Mouse (Mus musculus) lung, postnatal 14 days (tissue): ENCODE data around the gene Ndc80.
A peak's percentile ranks its signal among the peaks of the same experiment; 100 is the strongest.
"Not testable (repeated sequence)": the region's sequence is repeated elsewhere in the genome, so short reads cannot be mapped to it uniquely, and the experiment has no call there.

Experiments used
- DNase-seq: peaks from one replicate; pipeline ENCODE4 v3.0.0; 2021

Ndc80 gene

DNA sequence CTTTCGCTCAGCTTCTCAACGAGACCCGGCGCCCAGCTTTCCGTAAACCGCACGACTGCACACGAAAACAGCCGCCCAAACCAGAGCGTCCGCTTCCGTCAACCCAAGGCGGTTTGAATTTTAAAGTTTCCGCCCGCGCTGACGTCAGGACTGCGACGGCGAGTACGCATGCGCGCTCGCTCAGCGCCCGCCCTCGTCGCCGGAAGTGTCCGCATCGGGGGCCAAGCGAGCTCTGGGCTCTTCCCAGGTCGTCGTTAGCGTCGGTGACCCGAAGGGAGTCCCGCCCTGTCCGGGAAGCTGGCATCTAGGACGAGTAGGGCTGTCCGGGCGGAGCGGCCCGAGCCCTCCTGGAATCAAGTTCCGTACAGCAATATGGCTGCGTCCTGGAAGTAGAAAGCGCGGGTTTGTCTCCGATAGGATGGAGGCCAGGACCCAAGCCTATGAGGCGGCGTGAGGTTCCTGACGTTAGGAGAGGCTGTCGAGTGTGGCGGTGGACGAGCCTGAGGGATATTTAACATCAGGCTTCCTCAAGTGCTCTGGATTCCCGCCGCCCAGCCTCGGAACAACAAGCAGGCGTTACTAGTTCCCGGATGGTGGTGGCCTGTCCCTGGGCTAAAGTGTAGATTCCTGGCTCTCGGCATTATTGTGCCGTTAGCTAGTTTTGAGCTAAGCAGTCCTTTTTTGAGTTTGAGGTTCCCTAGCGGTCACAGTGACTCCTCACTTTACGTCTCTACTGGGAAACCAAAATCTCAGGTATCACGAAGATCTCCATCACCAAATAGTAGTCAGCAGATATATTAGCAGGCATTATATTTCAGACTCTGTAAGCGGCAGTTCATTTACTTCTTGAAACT is at the start of gene Ndc80:
TSS of gene Ndc80 (minus strand) at position 147 of the 854 bp plus-strand sequence.
- peak; percentile 92 for DNase-seq

DNA sequence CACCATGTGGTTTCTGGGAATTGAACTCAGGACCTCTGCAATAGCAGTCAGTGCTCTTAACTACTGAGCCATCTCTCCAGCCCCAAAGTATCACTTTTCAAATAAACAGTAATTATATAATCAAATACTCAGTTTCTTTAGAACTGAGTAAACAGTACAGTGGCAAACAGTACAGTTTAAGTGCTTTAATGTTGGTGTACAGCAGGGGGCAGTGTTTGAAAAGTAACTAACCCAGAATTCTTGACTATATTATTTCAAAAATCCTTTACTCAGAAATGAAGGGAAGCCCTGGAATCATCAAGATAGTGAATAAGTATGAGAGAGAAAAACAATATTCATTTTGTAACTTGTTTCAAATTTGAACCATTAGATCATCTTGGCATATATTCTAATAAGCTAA is 35.0 kb upstream of the Ndc80 start:
- peak; percentile 63 for DNase-seq

DNA sequence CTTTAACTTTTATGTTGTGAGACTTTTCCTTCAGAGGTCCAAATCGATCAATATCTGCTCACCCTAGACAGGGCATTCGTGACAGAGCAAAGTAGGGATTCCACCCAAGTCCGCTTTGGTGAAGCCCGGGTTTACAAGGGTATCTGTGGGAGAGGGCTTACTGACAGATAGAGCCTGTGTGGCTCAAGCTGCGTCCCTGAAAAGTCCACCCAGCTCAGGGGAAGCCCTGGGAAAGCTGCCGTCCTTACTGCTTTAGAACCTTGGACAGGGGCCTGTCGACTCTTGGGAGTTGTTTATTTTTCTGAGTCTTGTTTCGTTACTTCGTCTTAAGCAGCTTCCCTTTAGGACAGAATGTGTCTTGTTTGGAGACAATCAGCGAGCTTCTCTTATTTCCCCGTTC is 26.2 kb upstream of the Ndc80 start:
- DNase-seq: no peak

DNA sequence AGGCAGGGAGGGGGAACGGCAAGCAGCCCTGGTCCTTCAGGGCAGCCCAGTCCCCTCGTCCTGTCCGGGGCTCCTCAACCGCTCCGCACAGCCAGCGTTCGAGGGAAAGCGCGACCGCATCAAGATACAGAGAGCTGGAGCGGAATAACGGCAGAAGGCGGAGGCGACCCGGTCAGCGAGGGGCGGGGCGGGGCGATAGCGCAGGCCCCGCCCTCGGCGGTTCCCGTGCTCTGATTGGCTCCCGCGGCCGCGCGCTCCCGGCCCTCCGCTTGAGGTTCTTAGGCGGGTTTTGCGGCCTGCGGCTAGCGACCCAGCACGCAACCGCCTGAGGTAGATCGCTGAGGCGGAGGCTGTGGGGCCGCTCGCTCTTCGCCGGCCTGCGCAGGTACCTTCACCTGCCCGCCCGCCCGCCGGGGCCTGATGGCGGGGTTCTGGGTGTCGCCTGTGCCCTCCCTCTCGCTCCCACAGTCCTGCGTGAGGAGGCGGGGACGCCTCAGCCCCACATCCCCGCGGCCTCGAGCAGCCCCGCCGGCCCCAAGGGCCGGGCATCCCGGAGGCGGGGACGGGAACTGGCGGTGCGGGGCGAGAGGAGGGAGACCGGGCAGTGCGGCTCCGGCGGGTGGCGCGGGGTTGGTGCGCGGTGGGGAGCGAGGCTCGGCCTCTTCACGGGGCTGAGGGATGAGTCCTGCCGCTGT is 25.2 kb upstream of the Ndc80 start, which contains the start of gene Spdya:
TSS of gene Spdya (plus strand) at position 305 of the 695 bp plus-strand sequence.
- peak; percentile 85 for DNase-seq

DNA sequence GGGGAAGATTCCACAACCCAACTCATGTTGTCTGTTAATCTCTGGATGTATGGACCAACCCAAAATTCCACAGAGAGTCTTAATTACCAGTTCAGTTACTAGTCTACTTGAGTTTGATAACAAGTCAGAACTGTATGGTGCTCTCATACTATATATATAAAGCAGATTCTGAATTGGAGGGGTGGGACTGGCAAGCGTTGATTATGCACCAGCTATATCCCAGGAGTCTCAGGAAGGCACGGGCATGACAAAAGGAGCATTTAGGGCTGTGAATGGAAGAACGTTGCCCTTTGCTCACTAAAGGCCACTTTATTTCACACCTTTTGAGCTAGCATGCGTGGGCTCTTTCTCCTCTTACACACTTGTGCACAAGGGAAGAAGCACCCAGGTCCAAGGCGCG is 24.7 kb upstream of the Ndc80 start:
- DNase-seq: no peak

DNA sequence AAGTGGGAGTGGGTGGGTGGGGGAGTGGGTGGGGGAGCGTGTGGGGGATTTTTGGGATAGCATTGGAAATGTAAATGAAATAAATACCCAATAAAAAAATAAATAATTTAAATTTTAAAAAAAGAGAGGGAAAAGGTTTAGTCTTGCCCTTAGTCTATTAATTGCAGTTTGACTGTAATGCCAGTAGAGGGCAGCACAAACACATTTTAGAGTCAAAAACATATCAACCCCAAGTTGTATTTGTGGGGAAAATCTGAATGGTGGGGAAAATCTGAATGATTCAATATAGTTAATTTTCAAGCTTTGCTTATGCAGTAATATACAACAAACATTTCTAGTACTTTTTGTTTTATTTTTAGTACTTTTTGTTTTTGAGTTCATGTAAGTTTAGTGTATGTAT is 21.9 kb upstream of the Ndc80 start:
- peak; percentile 16 for DNase-seq

DNA sequence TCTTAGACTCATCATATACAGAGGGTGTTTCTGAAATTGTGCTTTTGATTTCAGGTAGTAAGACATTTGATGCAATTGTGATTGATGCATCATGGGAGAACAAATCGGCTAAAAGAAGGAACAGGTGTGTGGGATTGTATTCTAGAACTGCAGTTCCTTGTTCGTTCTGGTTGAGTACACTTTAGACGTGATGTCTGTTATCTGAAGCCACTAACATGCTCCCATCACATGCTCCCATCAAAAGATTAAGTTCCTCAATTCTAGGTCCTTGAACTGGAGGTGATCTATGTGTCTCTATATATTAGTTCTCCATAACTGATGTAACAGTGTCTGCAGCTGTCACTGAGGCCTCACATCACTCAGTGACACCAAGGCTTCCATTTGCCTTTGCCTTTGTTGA is 10.5 kb upstream of the Ndc80 start:
- DNase-seq: no peak

DNA sequence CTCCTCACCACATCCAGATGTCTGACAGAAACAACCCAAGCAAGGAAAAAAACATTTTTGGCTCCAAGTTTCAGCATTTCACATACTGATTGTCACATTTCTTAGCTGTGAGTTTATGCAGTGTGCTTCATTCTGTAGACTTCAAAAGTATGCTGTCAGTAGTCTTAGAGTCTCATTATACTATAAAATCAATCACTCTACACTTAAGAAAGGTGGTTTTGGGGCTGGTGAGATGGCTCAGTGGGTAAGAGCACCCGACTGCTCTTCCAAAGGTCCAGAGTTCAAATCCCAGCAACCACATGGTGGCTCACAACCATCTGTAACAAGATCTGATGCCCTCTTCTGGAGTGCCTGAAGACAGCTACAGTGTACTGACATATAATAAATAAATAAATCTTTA is 8.9 kb upstream of the Ndc80 start:
- not testable (repeated sequence) for DNase-seq

DNA sequence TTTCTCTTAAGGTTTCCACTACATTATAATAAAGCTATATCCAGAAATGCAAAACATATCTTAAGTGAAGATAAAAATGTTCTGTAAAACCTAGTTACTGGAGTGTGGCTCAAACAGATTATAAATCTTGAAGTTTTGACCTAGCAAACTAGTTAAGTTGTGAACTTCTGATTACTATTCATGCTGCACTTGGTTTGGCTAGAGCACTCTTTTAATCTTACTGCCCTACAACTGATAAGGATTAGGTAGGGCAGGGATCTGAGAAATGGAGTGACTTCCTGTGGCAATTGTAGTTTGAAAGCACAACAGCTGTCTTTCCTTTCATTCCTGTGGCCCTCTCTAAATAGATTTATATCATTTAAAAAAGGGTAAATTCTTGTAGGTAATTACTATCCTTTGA is 1.4 kb upstream of the Ndc80 start:
- DNase-seq: no peak

DNA sequence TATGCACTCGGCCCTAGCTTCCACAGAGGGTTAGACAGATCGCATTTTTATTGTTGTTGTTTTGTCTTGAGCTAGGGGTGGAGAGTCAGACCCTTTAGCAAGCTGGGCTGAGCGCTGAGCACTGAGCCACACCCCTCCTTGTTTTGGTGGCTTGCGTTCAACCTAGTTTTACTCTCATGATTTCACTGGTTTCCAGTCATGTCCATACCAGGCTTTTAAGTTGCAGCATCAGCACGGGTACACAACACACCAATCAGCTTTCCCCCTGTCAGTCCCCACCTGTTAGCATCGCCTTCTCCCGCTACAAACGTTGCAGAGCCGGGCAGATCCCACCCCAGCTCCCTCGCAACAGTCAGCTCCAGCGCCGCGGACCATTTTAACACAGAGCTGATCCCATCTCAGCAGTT is 352 bp downstream of the Ndc80 start:
- DNase-seq: no peak

DNA sequence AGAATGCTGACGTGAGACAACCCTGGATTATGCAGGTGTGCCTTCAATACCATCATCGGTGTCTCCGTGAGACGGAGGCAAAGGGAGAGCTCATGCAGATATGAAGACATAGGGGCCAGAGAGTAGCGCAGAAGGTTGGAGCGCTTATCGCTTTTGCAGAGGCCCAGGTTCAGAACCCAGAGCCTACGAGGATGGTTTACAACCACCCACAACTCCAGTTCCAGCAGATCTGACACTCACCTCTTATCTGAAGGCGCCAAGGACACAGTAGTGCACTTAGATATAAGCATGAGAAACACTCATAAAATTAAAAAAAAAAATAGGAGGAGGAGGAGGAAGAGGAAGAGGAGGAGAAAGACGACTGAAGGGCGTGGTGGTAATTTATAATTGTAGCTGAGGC is 16.4 kb downstream of the Ndc80 start:
- DNase-seq: no peak

DNA sequence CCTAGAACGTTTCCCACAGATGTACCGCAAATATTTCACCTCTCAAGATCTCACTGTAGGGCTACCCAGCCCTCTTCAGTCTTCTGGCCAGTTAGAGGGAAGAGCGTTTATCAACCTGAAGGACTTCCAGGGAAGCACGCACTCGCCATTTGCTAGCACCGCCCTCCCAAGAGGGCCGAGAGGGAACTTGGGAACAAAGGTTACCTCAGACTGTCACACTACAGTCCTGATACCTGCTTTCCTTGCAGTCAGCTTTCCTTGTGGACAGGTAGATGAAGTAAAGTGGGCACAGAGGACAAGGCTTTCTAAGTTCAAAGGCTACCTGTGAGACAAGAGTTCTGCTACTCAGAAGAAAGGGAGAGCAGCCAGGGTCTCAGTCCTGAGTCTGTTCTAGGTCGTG is 19.8 kb downstream of the Ndc80 start:
- DNase-seq: no peak

DNA sequence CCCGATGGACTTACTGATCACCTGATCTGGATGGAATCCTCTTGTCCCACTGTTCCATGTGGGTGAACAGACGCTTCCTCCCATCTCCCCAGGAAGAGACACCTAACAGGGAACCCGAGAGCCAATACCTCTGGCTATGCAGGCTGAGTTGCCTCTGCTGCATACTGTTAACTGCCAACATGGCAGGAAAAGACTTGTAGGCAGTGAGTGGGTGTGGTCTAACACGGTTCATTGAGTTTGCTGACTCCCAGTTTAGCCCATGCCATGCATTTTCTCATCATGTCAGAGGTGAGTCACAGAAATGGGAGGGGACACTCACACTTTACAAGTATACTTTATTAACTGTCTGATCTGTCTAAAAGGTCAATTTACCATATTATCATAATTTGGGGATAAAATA is 30.9 kb downstream of the Ndc80 start:
- no peak for DNase-seq

DNA sequence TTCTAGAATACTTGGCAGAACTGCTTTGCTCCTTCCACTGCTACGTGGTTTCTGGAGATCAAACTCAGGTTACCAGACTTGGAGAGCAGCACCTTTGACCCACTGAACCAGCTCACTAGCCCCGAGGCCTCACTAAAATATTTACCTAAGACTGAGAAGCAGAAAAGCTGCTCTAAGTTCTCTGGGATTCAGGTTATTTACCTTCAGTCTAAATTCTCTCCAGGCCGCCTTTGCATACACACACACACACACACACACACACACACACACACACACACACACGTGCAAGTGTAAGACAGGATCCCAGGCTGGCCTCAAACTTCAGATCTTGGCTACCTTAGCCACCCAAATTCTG is 35.3 kb downstream of the Ndc80 start:
- no peak for DNase-seq

DNA sequence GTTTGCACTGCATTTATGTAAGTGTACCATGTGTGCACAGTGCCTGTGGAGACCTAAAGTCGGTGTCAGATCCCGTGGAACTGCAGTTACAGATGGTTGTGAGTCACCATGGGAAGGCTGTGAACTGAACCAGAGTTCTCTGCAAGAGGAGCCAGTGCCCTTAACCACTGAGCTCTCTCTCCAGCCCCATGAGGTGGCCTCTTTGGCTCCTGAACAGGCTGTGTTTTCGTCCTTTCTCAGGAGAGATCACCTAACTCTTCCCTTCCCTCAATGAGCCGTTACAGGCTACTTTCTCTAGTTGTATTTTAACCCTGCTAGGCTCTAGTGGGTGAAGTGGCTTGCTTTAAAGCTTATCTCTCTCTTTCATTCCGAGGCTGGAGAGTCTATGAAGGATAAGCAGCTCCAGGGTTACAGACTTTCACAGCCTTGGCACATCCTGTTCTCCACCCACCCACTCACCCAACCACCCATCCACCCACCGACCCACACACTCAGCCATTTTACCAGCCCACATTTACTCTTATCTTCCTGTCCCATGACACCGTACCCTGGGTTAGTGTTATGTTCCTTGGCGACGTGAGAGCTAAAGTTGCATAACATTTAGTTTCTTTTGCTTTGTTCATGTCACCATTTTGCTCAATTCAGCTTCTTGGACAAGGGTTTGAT is 35.9 kb downstream of the Ndc80 start:
- no peak for DNase-seq

DNA sequence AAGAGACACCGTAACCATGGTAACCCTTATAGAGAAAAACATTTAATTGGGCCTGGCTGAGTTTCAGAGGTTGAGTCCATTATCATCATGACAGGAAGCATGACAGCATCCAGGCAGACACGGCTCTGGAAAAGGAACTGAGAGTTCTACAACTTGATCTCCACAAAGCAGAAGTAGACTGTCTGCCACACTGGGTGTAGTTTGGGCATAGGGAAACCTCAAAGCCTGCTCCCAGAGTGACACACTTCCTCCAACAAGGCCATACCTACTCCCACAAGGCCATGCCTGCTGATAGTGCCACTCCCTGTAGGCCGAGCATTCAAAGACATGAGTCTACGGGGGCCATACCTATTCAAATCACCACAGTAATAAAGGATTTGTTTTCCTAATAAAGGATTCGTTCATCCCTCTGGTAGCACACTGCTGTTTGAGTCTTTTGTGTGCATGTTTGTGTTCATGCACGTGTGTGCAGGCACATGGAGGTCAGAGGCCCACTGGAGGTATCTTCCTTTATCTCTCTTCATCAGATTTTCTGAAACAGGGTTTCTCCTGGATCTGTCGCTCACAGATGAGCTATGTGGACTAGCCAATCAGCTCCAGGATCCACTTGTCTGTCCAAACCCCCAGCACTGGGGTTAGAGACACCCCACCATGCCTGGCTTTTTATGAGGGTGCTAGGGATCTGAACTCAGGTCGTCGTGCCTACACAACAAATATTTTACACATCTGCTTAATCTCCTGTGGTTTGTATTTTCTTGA is 36.8 kb downstream of the Ndc80 start:
- no peak for DNase-seq

DNA sequence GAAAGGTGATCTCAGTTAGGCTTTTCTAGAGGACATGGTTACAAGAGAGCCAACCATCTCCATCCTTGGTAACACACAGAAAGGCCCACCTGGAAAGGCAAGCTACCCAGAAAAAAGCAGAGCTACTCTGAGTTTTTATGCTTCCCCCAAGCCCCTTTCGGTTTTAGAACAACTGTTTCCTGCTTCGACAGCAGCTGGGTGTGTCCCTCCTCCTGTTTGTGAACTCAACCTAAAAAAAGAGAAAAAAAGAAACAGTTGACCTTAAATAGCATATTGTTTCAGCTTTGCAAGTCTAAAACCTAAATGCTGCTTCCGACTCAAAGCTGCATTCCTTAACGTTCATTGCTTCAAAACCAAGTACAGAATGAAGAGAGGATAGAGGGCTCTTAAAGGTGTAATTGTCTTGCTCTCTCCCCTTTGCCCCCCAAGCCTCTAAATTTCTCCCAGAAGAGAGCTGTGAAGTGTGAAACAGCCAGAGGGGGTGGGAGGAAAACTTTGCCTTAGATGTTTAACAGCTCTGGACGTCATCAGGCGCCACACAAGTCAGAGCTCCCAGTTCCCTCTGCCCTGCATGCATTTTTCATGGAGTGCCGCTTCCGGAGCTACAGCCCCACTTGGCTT is 40.3 kb downstream of the Ndc80 start:
- peak; percentile 19 for DNase-seq

DNA sequence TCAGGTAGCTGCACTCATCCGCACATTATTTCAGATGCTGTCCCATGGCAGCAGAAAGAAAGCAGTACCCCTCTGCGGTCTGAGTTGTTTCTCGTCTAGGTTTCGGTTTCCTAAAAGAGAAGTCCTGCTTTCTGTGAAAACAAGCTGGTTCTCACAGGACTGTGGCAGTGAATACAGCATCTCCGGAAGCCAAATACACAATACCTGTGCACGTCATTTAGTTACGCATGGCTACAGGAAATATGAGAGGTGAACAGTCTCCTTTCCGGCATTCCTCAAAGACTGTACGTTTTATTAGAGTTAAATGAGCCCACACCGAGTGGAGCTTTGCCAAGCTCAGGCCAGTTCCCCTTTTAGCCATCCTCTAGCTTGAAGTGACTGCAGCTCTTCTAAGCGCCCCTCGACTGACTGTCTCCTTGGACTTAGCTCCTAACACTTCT is 40.8 kb downstream of the Ndc80 start:
- DNase-seq: peak; percentile 13

DNA sequence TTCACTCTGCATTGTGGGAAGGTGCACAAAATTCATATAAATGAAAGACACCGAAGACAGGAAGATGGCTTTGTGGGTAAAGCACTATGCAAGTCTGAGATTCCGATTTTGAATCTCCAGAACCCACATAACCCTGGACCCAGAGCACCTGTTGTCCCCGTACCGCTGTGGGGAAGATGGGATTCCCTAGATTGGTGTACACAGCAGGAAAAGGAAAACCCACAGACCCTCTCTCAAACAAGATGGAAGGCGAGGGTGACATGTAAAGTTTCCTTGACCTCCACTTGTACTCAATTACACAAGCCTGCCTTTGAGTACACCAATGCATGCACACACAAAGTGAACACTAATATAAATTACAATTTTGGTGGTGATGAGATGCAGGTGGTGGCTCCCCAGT is 41.9 kb downstream of the Ndc80 start:
- DNase-seq: no peak

DNA sequence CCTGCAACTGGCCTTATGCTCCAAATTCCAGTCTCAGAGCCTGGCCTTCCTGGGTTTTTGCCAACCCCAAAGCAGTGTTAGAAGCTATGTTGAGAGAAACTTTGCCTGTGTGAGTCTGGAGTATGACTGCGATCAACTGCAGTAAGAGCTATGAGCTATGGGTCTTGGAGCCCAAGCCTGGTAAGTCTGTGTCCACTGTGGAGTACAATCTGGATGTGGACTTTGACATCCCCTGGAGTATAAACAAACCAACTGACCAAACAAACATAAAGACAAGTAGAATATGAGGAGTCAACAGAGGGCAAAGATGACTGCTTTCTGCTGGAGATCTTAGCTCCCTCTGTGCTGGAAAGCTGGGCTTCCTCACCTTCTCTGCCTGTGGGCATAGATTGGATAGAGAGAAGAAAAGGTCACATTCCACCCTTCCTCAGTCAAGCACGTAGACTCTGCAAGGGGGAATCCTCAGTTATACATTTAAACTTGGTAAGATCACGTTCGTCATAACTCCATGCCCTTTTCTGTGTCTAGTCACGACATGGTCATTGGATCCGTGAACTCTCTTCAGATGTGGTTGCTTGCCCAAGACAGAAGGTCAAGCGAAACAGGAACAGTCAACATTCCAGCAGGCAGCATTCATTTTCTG is 43.1 kb downstream of the Ndc80 start:
- no peak for DNase-seq

DNA sequence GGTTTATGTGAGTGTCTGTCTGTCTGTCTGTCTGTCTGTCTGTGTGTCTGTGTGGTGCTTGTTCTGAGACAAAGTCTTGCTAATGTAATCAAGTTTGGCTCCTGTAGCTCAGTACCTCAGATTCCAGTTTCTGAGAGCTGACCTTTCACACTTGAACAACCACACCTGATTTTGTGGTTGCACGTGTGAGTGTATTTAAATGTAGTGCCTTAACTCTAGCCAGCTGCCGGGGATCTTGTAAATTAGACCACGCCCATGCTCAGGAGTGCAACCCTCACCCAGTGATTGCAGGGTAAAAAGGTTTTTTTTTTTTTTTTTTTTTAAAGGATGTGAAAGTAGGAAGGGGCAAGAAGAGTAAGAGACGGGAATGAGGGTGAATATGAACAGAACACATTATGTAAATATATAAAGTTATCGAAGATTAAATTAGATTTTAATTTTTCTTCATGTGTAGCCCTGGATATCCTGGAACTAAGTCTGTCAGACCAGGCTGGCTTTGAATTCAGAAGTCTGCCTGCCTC is 47.2 kb downstream of the Ndc80 start:
- DNase-seq: no peak

DNA sequence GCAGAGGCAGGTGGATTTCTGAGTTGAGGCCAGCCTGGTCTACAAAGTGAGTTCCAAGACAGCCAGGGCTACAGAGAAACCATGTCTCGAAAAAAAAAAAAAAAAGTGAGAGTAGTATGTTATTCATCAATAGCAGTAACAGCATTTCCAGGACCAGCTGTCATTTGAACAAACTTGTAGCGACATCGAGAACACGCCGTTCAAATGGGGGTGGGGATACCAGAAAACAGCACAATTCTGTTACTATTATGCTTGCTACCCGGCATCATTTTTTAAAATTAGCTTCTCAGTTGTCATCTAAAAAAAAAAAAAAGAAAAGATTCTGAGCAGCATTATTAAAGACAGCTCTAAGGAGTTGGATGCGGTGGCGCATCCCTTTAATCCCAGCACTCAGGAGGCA is 49.2 kb downstream of the Ndc80 start:
- no peak for DNase-seq
